Mouse (Mus musculus) heart, embryonic 15.5 days (tissue): ENCODE data around the gene Zfp869. TPM values are rescaled to one million over a fixed set of nuclear protein-coding genes. Genes with fewer than 3 reads are reported as not detected.
"Not testable (repeated sequence)": the region's sequence is repeated elsewhere in the genome, so short reads cannot be mapped to it uniquely, and the experiment has no call there.

Experiments
- ATAC-seq: fragments of 200-750 bp; cut with Nextera tagmentation; replicated peaks from 2 replicates; pipeline ENCODE4 v1.8.0; 2017; ENCODE audit warnings: low read depth, moderate TSS enrichment; ENCODE audit not compliant: insufficient number of reproducible peaks, insufficient read depth, low FRiP score
- H3K27ac ChIP-seq: fragments of 300-500 bp; sonication (generic); 2 replicates; pipeline ENCODE4 v1.5.1; 2015; ENCODE audit warnings: mild to moderate bottlenecking, inconsistent platforms
- H3K27me3 ChIP-seq: fragments of 300-500 bp; sonication (generic); 2 replicates; pipeline ENCODE4 v1.6.1; 2015; ENCODE audit warnings: inconsistent platforms
- H3K36me3 ChIP-seq: fragments of 300-500 bp; sonication (generic); 2 replicates; pipeline ENCODE4 v1.6.1; 2015; ENCODE audit warnings: mild to moderate bottlenecking, inconsistent platforms
- H3K4me1 ChIP-seq: fragments of 300-500 bp; sonication (generic); replicated peaks from 2 replicates; pipeline ENCODE4 v1.6.1; 2015; ENCODE audit warnings: inconsistent platforms
- H3K4me2 ChIP-seq: fragments of 300-500 bp; sonication (generic); 2 replicates; pipeline ENCODE4 v1.6.1; 2015; ENCODE audit warnings: inconsistent platforms, mild to moderate bottlenecking, moderate library complexity
- H3K4me3 ChIP-seq: fragments of 300-500 bp; sonication (generic); 2 replicates; pipeline ENCODE4 v1.5.1; 2015; ENCODE audit warnings: mild to moderate bottlenecking, inconsistent platforms
- H3K9ac ChIP-seq: fragments of 300-500 bp; sonication (generic); 2 replicates; pipeline ENCODE4 v1.6.1; 2015; ENCODE audit warnings: mild to moderate bottlenecking, inconsistent platforms
- H3K9me3 ChIP-seq: fragments of 300-500 bp; sonication (generic); replicated peaks from 2 replicates; pipeline ENCODE4 v1.6.1; 2016; ENCODE audit warnings: inconsistent platforms
- WGBS: fragments of 180-500 bp; shearing (Covaris S2); methylation state at CpG from one replicate; pipeline ENCODE4 v1.1.7; 2015; ENCODE audit warnings: mixed read lengths; 5-methylcytosine and 5-hydroxymethylcytosine counted together
- polyA plus RNA-seq: library from polyadenylated mRNA; unstranded; fragments of >200 nt; fragmentation: Nextera tagmentation; extraction: Ambion mirVana; gene quantifications from 2 replicates; pipeline ENCODE4 v1.2.1, GENCODE M21; 2015

Zfp869 gene
- polyA plus RNA-seq, 1 experiment from 2014 or later = 14.6 TPM

DNA sequence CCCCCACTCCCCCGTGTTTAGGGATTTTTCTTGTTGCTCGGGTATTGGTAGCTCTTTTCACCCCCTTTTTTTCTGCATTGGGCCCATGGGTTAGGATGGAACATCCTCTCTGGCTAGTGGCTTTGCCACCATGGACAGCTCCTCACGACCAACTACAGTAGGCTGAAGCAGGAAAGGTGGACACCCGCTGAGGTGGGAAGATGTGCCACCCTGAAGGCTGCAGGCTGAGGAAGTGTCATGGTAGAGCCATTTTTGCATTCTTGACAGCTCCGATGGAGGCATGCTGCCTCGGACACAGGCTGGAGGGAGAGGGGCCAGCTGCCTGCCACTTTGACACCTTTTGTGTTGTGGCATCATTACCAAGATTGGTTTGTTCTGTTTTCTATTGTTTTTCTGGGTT, 8.7 kb downstream of the Zfp869 start:
- H3K36me3 ChIP-seq = peaks cover 47% of the 10 kb centered on the region
- no peaks in the 10 kb centered on the region for H3K9me3 ChIP-seq
- H3K27me3 ChIP-seq = no peaks in the 10 kb centered on the region
- no peak for ATAC-seq
- H3K4me1 ChIP-seq = no peaks in the 10 kb centered on the region
- H3K4me3 ChIP-seq = no peak overlapping the region
- 77% methylated on average over 6 of the region's 6 CpGs for WGBS
- H3K4me2 ChIP-seq = no peak overlapping the region
- no peak overlapping the region for H3K9ac ChIP-seq
- H3K27ac ChIP-seq = no peak overlapping the region

DNA sequence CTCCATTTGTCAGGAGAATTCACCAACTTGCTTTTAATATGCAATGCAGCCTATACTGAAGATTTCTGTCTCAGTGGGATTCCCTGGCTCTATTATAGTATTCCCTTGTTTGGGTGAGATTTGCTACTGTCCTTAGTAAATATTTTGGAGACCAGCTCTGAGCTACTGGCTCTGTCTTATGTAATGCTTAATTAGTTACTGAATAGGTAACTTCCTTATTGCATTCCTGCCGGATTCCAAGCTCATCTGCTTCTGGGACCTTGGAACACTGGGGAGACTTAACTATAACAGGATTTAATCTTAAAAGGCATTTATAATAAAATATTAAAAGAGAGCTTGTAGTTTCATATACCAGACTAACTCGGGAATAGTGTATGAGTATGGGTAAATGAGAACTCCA, 45.5 kb downstream of the Zfp869 start:
- not testable (repeated sequence) for ATAC-seq, H3K9ac ChIP-seq, H3K9me3 ChIP-seq, H3K4me3 ChIP-seq, H3K27me3 ChIP-seq, H3K27ac ChIP-seq, H3K4me1 ChIP-seq, H3K4me2 ChIP-seq
- peaks cover 19% of the 10 kb centered on the region for H3K36me3 ChIP-seq
- WGBS = 79% methylated on average over 2 of the region's 2 CpGs

DNA sequence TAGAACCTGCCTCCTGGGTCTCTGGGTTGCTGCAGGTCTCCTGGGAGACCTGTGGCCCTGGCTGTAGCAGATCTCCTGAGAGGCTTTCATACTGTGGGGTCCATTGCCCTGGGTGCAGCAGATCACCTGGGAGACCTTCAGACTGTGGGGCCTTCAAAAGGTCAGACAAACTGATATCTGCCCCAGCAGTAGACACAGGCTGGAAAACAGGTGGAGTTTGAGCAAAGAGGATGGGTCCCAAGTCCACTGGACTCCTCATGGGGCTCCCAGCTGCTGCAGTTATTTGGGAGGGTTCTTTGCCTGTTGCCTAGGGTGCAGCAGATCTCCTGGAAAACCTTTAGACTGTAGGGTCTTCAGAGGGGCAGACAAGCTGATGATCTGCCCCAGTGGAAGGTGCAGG, 49.2 kb downstream of the Zfp869 start:
- no peaks in the 10 kb centered on the region for H3K27me3 ChIP-seq
- no peak overlapping the region for H3K4me2 ChIP-seq
- H3K9me3 ChIP-seq = no peaks in the 10 kb centered on the region
- peaks cover 19% of the 10 kb centered on the region for H3K36me3 ChIP-seq
- H3K9ac ChIP-seq = no peak overlapping the region
- no peak overlapping the region for H3K27ac ChIP-seq
- no peak overlapping the region for H3K4me3 ChIP-seq
- ATAC-seq = no peak
- no peaks in the 10 kb centered on the region for H3K4me1 ChIP-seq

Other genes starting within 250 kb of the Zfp869 start
- gene Gm7697, start 187.7 kb downstream of the Zfp869 start, polyA plus RNA-seq = not detected in 2 replicates
- 13.7 and 14.2 TPM in 2 replicates for gene Zfp868, start 85.2 kb downstream of the Zfp869 start, polyA plus RNA-seq
- 1.2 and 1.3 TPM in 2 replicates for gene Zfp964, start 56.2 kb downstream of the Zfp869 start, polyA plus RNA-seq
- gene Zfp963, start 39.2 kb upstream of the Zfp869 start, polyA plus RNA-seq = 3.1 and 4.6 TPM in 2 replicates
- gene Gm20422, start 64.2 kb upstream of the Zfp869 start, polyA plus RNA-seq = 0.33 TPM in 1 of 2 replicates, not detected in the other
- gene Atp13a1, start 80.4 kb upstream of the Zfp869 start, polyA plus RNA-seq = 22.1 and 32.7 TPM in 2 replicates
- 14.7 and 21.1 TPM in 2 replicates for gene Zfp866, start 80.5 kb upstream of the Zfp869 start, polyA plus RNA-seq
- gene Gmip, start 98.0 kb upstream of the Zfp869 start, polyA plus RNA-seq = 5.4 and 8.9 TPM in 2 replicates
- 0.15 and 0.30 TPM in 2 replicates for gene Lpar2, start 111.7 kb upstream of the Zfp869 start, polyA plus RNA-seq
- 2.6 and 5.6 TPM in 2 replicates for gene Pbx4, start 121.8 kb upstream of the Zfp869 start, polyA plus RNA-seq
- 0.37 and 0.75 TPM in 2 replicates for gene Cilp2, start 177.0 kb upstream of the Zfp869 start, polyA plus RNA-seq
- 1.5 and 1.8 TPM in 2 replicates for gene Tssk6, start 191.5 kb upstream of the Zfp869 start, polyA plus RNA-seq
- 316 and 390 TPM in 2 replicates for gene Ndufa13, start 191.8 kb upstream of the Zfp869 start, polyA plus RNA-seq
- gene Yjefn3, start 192.0 kb upstream of the Zfp869 start, polyA plus RNA-seq = 5.9 and 10.1 TPM in 2 replicates